Mouse (Mus musculus): ENCODE measurements around the gene Tmem268.

Tmem268 gene

DNA sequence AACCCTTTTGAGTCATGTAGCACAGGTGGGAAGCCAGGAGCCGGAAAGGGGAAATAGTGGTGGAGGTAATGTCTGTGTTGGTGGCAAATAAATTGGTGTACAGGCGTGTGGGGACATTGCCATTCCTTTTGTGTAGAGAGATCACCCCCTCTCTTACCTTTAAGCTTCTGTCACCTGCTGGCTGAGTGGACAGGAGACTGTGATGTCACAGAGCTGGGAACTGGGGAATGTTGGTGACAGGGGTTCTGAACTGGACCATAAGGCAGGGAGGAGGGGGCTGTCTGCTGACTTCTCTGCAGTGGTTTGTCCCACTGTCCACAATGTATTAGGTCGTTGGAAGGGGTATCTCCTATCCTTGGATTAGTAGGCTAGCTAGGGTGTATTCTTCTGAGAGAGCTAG, 46.4 kb downstream of the Tmem268 start, which contains the start of gene Gm11213:
Gm11213 (minus strand) TSS at position 317 of the 400 bp plus-strand sequence.
- DNase-seq, result no peak

DNA sequence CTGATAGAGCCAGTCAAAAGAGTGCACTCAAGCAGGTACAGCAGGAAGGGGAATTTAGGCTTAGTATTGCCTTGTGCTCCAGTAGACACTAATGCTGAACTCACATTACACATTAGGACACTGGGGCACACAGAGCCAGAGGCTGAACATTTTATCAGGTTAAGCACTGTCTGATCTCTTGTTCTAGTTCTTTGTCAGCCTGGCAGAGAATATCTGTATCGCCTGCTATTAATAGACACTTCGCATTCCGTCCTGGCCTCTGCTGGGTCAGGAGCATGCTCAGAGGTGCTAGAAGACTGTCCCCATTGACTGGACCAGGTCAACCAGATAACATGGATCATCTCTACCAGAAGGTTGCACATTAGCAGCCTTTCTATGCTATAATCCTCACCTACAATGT, 47.0 kb downstream of the Tmem268 start:
- no peak for DNase-seq

DNA sequence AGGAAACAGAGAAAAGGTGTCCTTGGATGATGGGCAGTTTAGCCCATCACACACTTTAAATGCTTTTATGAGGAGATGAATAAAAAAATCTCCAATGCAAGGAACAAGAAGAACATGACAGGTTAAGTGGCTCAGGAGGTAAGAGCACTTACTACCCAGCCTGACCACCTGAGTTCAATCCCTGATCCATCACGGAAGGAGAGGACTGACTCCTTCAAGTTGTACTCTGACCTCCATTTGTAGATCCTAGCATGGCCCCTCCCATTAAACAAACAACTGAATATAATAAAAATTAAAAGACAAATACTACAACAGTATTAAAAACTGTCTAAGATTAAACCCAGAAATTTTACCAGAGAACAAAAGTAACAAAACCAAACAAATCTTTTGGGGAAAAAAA, 47.4 kb downstream of the Tmem268 start:
- DNase-seq, result no peak

DNA sequence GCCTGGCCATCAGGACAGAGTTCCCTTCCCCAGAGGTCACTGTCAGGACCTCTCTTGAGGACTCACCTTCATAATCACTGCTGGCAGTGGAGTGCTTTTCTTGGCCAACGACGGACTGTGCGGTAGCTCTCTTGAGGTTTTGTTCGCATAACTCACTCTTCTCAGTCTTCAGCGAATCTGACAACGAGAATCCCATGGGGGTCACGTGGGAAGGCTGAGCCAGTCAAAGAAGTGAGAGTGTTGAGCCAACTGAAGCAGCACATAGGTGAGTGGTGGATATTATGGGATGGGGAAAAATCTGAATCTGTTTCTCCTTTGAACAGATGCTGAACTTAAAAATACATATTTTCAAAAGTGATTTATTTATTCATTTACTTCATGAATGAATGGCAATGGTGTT, 49.8 kb downstream of the Tmem268 start:
- no peak for DNase-seq

DNA sequence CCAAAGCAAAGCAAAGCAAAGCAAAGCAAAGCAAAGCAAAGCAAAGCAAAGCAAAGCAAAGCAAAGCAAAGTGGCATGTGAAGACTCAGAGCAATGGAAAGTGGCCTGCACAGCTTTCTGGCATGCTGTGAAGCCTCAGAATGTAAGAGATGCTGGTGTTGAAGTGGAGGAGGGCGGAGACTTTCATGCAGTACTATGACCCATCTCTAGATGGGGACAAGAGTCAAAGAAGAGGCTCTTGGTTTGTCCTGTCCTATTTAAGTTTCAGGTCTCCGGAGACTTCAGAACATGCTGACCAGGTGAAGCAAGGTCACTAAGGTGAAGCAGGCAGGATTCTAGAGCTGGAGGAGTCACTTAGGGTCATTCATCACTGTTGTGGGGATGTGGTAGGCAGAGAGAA, 63.3 kb downstream of the Tmem268 start:
- no peak for DNase-seq

DNA sequence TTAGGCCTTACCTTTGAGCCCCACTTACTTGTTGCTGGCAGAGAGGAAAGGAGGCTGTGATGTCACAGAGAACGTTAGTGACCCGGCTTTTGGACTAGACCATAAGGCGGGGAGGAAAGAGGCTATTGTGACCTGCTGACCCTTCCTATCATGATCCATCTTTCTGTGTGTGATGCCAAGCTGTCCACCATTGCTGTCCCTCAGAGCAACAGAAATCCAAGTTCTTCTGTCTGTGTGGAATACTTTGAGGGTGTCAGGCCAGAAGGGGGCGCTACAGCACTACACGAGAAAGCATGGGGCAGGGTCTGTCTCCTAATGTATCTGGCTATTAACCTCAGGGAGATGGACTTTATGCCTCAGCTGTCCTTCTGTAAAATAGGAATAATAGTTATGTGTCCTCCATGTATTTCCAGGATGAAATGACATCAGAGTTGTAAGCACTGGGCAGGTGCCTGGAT, 63.8 kb downstream of the Tmem268 start, which contains the start of gene Tex48:
Tex48 (minus strand) TSS at position 51 of the 458 bp plus-strand sequence.
- DNase-seq, result peak in 1 of 2 experiments; percentile 23

DNA sequence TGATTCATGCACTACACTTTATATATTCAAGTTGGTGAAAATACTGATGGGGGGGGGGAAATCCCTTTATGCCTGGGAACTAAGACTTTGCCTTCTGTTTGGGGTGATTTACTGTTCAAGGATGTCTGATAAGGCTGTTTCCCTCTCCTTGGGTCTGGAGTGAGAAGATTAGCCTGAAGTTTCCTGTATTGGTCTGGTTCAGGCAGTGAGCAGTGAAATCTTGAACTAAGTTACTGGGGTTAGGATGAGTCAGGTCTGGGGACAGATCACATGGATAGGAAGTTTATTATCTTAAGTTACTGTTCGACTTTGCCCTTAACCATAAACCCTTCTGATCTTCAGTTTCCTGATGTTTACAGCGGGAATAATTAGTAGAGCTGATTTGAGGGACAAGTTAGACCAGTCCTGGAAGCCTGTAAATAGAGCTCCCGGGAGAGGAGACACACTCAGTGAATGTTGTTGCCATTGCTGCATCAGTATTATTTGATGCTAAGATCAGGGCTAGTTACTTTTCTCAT, 67.0 kb downstream of the Tmem268 start:
- DNase-seq, result no peak

DNA sequence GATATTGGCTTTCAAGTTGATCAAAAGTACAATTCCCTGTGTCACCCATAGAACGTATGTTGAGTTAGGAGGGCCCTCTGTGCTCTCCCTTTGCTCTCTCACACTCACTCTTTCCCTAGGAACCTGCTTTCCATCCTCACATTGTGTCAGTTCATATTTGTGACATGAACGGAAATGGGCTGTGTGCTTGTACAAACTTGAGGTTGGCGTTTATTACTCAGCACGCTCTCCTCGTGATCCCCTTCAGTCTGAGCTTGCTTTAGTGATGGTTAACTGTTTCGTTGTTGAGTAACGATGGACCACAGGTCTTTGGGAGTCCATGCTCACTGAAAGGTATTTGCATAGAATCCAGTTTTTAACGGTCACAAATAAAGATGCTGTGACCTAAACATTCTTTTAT, 68.5 kb downstream of the Tmem268 start:
- DNase-seq, result no peak

DNA sequence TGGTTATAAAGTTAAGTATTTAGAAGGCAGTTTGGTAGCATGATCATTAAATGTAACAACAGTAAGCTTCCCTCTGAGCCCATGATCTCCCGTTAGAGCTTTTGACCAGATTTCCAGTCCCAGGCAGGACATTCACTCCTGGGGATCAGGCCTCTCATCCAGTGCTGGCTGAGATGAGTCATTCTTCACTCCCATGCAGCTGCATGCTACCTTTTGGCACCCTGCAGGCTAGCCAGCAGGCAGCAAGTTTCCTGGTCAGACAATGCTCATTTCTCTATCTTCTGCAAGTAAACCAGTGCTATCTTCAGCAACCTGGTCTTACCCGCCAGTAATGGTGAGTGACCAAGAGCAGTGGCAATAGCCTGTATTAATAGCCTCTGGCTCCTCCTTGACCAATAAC, 74.6 kb downstream of the Tmem268 start:
- no peak for DNase-seq

Measured in cerebellum, postnatal 25 days (tissue).